Mouse (Mus musculus): ENCODE measurements around the gene Mtrex.

Gene Mtrex

DNA sequence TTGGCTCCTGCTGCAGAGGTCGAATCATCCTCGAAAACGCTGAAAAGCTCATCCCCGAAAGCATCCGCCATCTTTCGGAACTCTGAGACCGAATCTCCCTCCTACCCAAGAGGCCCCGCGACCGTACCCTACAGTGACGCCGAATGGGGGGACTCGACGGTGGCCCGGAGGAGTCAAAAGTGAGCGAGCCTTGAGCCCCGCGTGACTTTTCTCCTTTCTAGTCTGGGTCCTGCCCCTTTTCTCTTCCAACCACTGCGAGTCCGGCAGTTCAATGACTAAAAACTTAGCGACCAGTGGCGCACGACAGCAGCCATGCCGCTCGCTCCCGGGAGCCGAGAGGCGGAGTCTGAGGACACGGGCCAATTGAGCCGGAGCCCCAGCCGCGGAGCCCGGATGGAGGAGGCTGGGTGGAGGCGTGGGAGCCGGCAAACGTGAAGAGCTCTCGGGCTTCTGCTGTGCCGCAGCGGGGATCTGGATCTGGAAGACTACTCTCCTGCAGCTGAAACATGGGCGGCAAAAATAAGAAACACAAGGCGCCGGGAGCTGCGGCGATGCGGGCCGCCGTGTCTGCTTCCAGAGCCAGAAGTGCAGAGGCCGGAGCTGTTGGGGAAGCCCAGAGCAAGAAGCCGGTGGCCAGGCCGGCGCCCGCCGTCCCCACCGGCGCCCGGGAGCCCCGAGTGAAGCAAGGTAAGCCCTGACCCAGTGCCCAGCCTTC is at the start of gene Mtrex, which contains the start of gene Dhx29:
Gene Mtrex, minus strand, starts transcription at position 112 of the 715 bp plus-strand sequence.
Gene Dhx29, plus strand, starts transcription at position 168 of the 715 bp plus-strand sequence.
- DNase-seq (ENCODE audit: low read depth) = peak; percentile 95

- DNase-seq (ENCODE audit: low read depth) = no peak
Measured at GRCm38 (mm10) chr13:112976720-112977119, 49.5 kb upstream of the Mtrex start.

DNA sequence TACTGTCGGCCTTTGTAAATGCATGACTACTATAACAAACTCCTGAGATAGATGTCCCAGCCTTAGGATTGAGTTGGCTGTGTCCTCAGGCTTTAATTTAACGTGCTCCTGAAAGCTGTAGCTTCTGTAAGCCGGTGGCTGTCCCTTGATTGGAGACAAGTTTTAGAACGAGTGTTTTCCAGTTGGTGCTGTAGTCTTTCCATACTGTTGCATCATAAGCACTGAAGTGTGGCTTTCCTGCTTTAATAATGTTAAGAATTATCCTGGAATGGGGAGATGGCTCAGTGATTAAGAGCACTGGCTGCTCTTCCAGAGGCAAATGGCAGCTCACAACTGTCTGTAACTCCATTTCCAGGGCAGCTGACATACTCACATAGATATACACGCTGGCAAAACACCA is 40.1 kb upstream of the Mtrex start:
- DNase-seq (ENCODE audit: low read depth) = no peak

DNA sequence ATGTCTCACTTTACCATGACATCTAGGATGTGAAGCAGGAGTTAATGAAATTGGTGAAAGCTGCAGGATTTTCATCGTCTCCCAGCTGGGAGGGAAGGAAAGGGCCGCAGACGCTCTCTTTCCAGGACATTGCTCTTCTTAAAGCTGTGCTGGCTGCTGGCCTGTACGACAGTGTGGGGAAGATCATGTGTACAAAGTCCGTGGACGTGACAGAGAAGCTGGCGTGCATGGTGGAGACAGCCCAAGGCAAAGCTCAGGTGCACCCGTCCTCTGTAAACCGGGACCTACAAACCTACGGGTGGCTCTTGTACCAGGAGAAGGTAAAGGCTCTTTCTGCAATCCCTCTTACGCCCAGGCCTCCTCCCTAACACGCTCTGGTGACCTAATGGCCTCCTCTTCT is 37.2 kb upstream of the Mtrex start:
- no peak for DNase-seq (ENCODE audit: low read depth)

DNA sequence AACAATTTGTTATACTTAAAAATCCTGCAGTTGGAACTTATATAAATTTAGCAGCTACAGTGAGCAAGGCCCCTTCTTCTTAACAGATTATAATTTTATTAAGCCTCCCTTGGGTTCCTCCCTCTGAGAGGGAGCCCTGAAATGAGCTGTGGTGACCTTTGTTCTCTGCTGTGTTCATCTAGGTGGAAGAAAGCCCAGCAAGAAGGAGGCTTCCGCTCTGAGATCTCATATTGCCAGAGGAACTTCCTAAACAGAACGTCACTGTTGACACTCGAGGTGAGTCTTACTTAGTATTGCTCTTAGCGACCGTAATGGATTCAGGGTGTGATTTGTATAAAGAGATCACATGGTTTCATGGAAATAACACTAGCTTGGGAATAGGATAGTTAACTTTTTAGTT is 35.9 kb upstream of the Mtrex start:
- DNase-seq (ENCODE audit: low read depth) = no peak

DNA sequence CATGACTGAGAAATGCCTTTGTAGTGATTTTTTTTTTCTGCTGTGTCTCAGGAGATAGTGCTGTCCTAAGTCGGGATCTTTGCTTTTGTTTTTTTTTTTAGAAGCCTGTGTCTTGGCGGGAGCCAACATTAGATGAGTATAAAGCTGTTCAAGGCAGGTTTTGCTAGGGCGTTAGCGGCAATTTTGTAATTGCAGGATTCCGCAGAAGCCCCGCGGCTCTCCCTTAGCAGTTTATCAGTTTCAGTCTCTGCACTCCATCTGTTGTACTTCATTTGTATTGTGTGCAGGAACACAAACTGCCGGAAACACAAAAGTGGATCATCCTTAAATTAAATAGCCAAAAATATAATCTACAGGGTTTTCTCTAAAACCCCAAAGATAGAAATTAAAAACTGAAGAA is 26.9 kb upstream of the Mtrex start:
- DNase-seq (ENCODE audit: low read depth) = no peak

DNA sequence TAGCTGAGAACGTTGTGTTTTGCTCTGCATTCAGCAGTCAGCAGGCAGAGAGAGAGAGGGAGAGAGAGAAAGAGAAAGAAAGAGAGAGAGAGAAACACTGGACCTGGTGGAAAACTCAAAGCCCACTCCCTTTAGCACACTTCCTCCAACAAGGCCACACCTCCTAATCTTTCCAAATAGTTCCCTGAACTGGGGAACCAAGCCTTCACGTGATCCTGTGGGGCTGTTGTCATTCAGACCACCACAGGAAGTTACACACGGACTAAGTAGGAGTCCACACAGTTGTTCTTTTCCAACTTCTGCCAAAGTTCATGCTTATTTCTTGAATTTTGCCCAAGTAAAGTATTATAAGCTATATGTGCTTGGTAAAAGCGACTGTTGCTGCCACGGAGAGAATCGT is 18.7 kb upstream of the Mtrex start:
- no peak for DNase-seq (ENCODE audit: low read depth)

- no peak for DNase-seq (ENCODE audit: low read depth)
Measured at GRCm38 (mm10) chr13:112945312-112945711, 18.1 kb upstream of the Mtrex start.

GRCm38 (mm10) chr13:112941879-112942330 is 14.7 kb upstream of the Mtrex start:
- no peak for DNase-seq (ENCODE audit: low read depth)

GRCm38 (mm10) chr13:112938130-112938529 is 10.9 kb upstream of the Mtrex start:
- DNase-seq (ENCODE audit: low read depth) = no peak

GRCm38 (mm10) chr13:112928038-112928668 is 955 bp upstream of the Mtrex start:
- DNase-seq (ENCODE audit: low read depth) = peak; percentile 5

DNA sequence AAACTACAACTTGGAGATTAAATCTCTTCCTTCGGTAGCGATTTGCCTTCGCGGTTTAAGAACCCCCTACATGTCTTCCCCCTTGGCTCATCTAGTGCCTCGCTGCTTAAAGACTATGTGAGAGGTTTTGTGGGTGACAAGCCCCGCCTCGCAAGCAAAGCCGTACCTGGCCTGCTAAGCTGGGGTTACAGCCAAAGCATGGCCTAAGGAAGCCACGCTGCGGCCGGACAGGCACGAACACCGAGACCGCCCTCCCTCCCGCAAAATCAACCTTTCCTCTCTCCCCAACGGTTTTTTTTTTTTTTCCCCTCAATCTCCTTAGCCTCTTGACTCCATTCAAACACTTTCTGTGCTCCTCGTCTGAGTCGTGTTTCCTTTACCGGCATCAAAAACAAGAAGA is 402 bp downstream of the Mtrex start:
- peak; percentile 30 for DNase-seq (ENCODE audit: low read depth)

DNA sequence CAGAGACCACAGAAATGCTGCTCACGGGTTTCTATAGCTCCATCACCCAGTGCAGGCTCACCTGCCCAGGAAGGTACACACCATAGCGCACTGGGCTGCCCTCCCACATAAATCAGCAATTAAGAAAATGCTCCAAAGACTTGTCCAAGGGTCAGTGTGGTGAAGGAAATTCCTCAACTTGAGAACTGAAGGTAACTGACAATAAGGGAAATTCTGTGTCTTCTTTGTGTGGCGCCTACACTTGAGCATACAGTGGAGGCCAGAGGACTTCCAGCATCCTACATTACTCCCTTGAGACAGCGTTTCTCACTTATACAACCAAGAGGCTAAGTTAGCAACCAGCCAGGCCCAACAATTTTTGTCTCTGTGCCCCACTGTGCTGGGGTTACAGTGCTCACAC is 1.2 kb downstream of the Mtrex start:
- peak; percentile 4 for DNase-seq (ENCODE audit: low read depth)

- no peak for DNase-seq (ENCODE audit: low read depth)
Measured at GRCm38 (mm10) chr13:112925266-112925665, 1.9 kb downstream of the Mtrex start.

- no peak for DNase-seq (ENCODE audit: low read depth)
Measured at GRCm38 (mm10) chr13:112920906-112921305, 6.3 kb downstream of the Mtrex start.

- no peak for DNase-seq (ENCODE audit: low read depth)
Measured at GRCm38 (mm10) chr13:112919141-112919865, 7.9 kb downstream of the Mtrex start.

DNA sequence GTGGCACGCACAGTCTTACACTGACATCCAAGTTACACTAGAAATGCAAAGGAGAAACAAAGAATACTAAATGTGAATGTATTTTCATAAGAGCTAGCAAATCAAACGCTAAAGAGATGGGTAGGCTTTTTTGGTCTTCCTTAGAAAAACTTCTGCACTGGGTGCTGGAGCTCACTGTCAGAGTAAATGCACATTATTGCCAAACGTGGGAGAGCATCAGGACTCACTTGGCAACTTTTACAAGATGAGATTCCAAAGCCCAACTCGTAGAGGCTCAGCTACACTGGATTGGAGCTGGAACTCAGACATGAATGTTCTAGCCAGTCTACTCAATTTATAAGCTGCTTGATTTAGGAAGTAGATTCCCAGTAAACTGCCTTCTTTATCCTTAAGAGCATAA is 16.8 kb downstream of the Mtrex start:
- no peak for DNase-seq (ENCODE audit: low read depth)

DNA sequence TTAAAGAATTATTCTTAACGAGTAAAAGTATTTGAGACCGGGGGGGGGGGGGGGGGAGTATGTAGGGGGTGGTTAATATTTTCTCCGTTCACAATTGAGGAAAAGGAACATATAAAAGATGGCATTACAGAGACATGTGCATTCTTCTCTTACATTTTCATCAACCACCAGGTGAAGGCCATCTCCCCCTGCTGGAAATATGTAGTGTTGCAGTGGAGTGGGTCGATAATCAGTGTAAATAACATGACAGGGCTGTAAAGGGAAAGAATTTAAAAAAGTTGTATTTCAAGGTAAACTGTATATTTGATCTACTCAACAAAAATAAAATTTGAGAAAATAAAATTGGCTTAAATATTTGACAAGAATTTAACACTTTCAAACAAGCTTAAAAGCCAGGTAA is 17.5 kb downstream of the Mtrex start:
- peak; percentile 64 for DNase-seq (ENCODE audit: low read depth)

GRCm38 (mm10) chr13:112902176-112902575 is 25.0 kb downstream of the Mtrex start:
- no peak for DNase-seq (ENCODE audit: low read depth)

DNA sequence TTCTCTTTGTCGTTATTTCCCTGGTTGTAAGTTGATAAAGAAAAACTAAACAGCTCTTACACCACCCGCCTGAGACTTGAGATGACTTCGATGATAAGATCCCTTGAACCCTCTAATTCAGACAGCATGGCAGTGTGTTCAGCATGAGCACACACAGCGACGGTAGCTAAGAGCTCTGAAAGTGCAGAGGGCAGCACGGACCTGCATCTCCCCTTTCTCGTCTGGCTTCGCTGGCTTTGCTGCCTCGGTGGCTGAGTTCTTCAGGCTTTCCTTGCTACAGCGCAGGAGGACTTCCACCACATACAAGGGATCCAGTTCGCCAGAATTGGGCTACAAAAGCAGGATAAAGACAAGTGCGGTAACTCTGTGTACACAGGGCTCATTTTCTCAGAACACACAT is 40.0 kb downstream of the Mtrex start:
- DNase-seq (ENCODE audit: low read depth) = no peak

GRCm38 (mm10) chr13:112871500-112872266 is 55.5 kb downstream of the Mtrex start:
- peak; percentile 13 for DNase-seq (ENCODE audit: low read depth)

DNA sequence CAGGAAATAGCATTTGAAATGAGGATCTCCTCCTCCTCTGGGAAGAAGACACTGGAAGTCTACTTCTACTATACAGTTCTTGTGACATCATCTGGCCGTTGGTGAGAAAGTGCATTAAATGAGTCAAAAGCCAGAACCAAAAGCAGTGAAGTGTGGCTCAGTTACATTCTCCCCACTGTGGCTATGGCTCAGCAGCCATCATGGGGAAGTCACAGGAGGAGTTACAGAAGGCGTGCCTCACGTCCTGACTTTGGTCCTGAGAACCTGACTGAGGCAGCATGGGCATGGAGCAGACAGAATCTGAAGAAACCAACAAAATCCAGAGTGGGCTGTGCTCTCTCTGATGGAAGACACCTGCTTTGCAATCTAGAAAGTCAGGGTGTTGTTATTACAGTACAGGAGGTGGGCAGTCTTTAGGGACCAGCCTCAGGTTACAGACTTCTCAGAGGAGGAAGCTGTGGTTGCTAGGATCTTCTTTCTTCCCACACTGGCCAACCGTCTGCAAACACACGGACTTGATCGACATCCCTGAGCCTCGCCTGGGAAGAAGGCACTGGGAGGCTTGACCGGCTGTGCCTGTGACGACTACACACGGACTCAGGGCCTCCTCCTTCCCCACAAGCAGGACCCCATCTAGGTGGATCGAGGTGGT is 57.0 kb downstream of the Mtrex start:
- DNase-seq (ENCODE audit: low read depth) = no peak
